Mouse (Mus musculus) lung, embryonic 14.5 days (tissue): Measurements from ENCODE around the gene Fzd9. TPM values are rescaled to one million over a fixed set of nuclear protein-coding genes. Genes with fewer than 3 reads are reported as not detected.
"Not testable (repeated sequence)": the region's sequence is repeated elsewhere in the genome, so short reads cannot be mapped to it uniquely, and the experiment has no call there.

Source experiments
- ATAC-seq: fragments of 200-750 bp; cut with Nextera tagmentation; 2 replicates; pipeline ENCODE4 v1.8.0; 2017; ENCODE audit warnings: mild to moderate bottlenecking, moderate TSS enrichment, moderate library complexity; ENCODE audit not compliant: insufficient read depth
- DNase-seq: peaks from one replicate; pipeline ENCODE4 v3.0.0-alpha.2; 2015
- H3K27ac ChIP-seq: fragments of 300-500 bp; sonication (generic); 2 replicates; pipeline ENCODE4 v1.5.1; 2014; ENCODE audit warnings: low read depth, mild to moderate bottlenecking, moderate library complexity
- H3K27me3 ChIP-seq: fragments of 300-500 bp; sonication (generic); 2 replicates; pipeline ENCODE4 v1.6.1; 2014; ENCODE audit warnings: low read length, control low read depth; ENCODE audit not compliant: insufficient read depth
- H3K36me3 ChIP-seq: fragments of 300-500 bp; sonication (generic); 2 replicates; pipeline ENCODE4 v1.6.1; 2014; ENCODE audit warnings: control low read depth; ENCODE audit not compliant: insufficient read depth
- H3K4me1 ChIP-seq: fragments of 300-500 bp; sonication (generic); 2 replicates; pipeline ENCODE4 v1.6.1; 2014; ENCODE audit warnings: antibody characterized with exemption, control low read depth; ENCODE audit not compliant: insufficient read depth
- H3K4me2 ChIP-seq: fragments of 300-500 bp; sonication (generic); 2 replicates; pipeline ENCODE4 v1.6.1; 2014; ENCODE audit warnings: mild to moderate bottlenecking
- H3K4me3 ChIP-seq: fragments of 300-500 bp; sonication (generic); 2 replicates; pipeline ENCODE4 v1.5.1; 2014; ENCODE audit warnings: low read depth, low read length
- H3K9ac ChIP-seq: fragments of 300-500 bp; sonication (generic); 2 replicates; pipeline ENCODE4 v1.6.1; 2014
- H3K9me3 ChIP-seq: fragments of 300-500 bp; sonication (generic); 2 replicates; pipeline ENCODE4 v1.6.1; 2016; ENCODE audit warnings: low read depth, low read length, control low read depth
- CTCF ChIP-seq: IDR thresholded peaks from 2 replicates; pipeline ENCODE4 v1.5.1; 2016; ENCODE audit warnings: antibody characterized with exemption, low read depth
- WGBS: fragments of 180-500 bp; shearing (Covaris S2); extraction: QIAGEN DNeasy Blood & Tissue Kit; methylation state at CpG from one replicate; pipeline ENCODE4 v1.1.7; 2014; 5-methylcytosine and 5-hydroxymethylcytosine counted together
- polyA plus RNA-seq: library from polyadenylated mRNA; unstranded; fragments of >200 nt; fragmentation: Nextera tagmentation; extraction: Ambion mirVana; gene quantifications from 2 replicates; pipeline ENCODE4 v1.2.1, GENCODE M21; 2014

Fzd9 gene
- polyA plus RNA-seq, 1 experiment from 2014 or later, result 0.43 TPM

- no peaks in the 10 kb centered on the region for H3K4me1 ChIP-seq
- no peak overlapping the region for H3K4me3 ChIP-seq
- no peak overlapping the region for H3K4me2 ChIP-seq
- no peak for DNase-seq
- H3K9ac ChIP-seq, result no peak overlapping the region
- peak; percentile 27 for TF ChIP-seq CTCF
- 76% methylated on average over 2 of the region's 2 CpGs for WGBS
- no peaks in the 10 kb centered on the region for H3K27me3 ChIP-seq
- H3K36me3 ChIP-seq, result peaks cover 100% of the 10 kb centered on the region
- no peak for ATAC-seq
- H3K9me3 ChIP-seq, result no peaks in the 10 kb centered on the region
- H3K27ac ChIP-seq, result no peak overlapping the region
Measured at GRCm38 (mm10) chr5:135238832-135239231, 12.2 kb downstream of the Fzd9 start.

DNA sequence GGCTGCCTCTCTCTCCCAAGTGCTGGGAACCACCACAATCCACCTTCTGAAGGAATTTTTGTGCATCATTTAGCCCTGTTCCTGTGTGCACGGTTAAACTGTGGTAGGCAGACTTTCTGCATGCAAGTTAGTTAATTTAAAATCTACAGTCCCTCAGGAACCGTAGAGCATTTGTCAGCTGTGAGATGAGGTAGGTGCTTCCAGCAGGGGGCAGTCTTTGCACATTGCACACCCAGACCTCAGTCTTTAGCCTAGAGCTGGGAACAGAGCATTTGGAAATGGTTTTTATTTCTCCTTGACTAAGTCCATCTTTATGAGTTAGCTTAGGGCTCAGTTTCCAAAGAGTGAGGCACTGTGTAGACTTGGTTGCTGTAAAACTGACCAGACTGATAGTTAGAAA lies 14.5 kb downstream of the Fzd9 start:
- Histone ChIP-seq H3K4me2 (no peak overlapping the region), H3K9me3 (no peaks in the 10 kb centered on the region), H3K9ac (no peak overlapping the region), H3K27ac (no peak overlapping the region), H3K27me3 (no peaks in the 10 kb centered on the region), H3K4me1 (no peaks in the 10 kb centered on the region), H3K36me3 (peaks cover 100% of the 10 kb centered on the region), H3K4me3 (no peak overlapping the region)
- 29% methylated on average over 2 of the region's 2 CpGs for WGBS
- DNase-seq, result peak; percentile 80
- TF ChIP-seq CTCF, result peak; percentile 85
- ATAC-seq, result no peak

GRCm38 (mm10) chr5:135233166-135233920 lies 17.7 kb downstream of the Fzd9 start:
- Histone ChIP-seq H3K9ac (no peak overlapping the region), H3K9me3 (no peaks in the 10 kb centered on the region), H3K4me3 (no peak overlapping the region), H3K36me3 (peaks cover 98% of the 10 kb centered on the region), H3K4me2 (no peak overlapping the region), H3K27ac (no peak overlapping the region), H3K27me3 (no peaks in the 10 kb centered on the region), H3K4me1 (no peaks in the 10 kb centered on the region)
- TF ChIP-seq CTCF, result no peak
- ATAC-seq, result no peak
- 81% methylated on average over 8 of the region's 8 CpGs for WGBS
- no peak for DNase-seq

- Histone ChIP-seq H3K4me2 (no peak overlapping the region), H3K4me1 (no peaks in the 10 kb centered on the region), H3K36me3 (peaks cover 93% of the 10 kb centered on the region), H3K9me3 (no peaks in the 10 kb centered on the region), H3K27ac (no peak overlapping the region), H3K27me3 (no peaks in the 10 kb centered on the region), H3K4me3 (no peak overlapping the region), H3K9ac (no peak overlapping the region)
- 85% methylated on average over 4 of the region's 4 CpGs for WGBS
- no peak for DNase-seq
- TF ChIP-seq CTCF, result no peak
- ATAC-seq, result no peak
Measured at GRCm38 (mm10) chr5:135230186-135230585, 20.8 kb downstream of the Fzd9 start.

DNA sequence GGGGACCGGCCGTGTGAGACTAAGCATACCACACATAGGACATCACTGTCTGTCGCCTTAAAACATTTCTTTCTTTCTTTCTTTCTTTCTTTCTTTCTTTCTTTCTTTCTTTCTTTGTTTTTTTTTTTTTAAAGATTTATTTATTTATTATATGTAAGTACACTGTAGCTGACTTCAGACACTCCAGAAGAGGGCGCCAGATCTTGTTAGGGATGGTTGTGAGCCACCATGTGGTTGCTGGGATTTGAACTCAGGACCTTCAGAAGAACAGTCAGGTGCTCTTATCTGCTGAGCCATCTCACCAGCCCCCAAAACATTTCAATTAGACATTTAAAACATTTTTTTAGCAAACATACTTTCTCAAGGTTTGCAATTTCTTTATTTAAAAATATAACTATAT lies 25.2 kb downstream of the Fzd9 start:
- WGBS, result 92% methylated on average over 4 of the region's 4 CpGs
- H3K27ac ChIP-seq, H3K9me3 ChIP-seq, H3K4me3 ChIP-seq, H3K27me3 ChIP-seq, ATAC-seq, H3K4me2 ChIP-seq, H3K9ac ChIP-seq, DNase-seq, H3K4me1 ChIP-seq: not testable (repeated sequence)
- H3K36me3 ChIP-seq, result peaks cover 92% of the 10 kb centered on the region

- Histone ChIP-seq H3K4me3 (no peak overlapping the region), H3K9me3 (no peaks in the 10 kb centered on the region), H3K27me3 (no peaks in the 10 kb centered on the region), H3K4me2 (no peak overlapping the region), H3K4me1 (no peaks in the 10 kb centered on the region), H3K36me3 (peaks cover 93% of the 10 kb centered on the region), H3K9ac (no peak overlapping the region), H3K27ac (no peak overlapping the region)
- DNase-seq (no peak), ATAC-seq (no peak)
- WGBS, result 94% methylated on average over 3 of the region's 3 CpGs
- no peak for TF ChIP-seq CTCF
Measured at GRCm38 (mm10) chr5:135224169-135224568, 26.9 kb downstream of the Fzd9 start.

DNA sequence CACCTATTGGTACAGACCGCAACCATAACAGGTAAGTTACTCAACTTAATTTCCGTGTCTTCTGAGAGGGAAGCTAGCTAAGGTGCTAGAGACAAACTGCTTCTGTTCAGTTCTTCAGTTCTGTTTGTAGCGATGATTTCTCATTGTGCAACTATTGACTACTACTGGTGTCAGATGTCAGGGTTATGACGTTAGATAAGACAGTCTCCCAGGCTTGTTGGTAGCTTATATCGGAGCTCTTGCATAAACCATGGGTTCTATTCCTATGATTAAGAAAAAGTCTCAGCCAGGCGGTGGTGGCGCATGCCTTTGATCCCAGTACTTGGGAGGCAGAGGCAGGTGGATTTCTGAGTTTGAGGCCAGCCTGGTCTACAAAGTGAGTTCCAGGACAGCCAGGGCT lies 29.0 kb downstream of the Fzd9 start:
- no peaks in the 10 kb centered on the region for H3K27me3 ChIP-seq
- peaks cover 93% of the 10 kb centered on the region for H3K36me3 ChIP-seq
- no peaks in the 10 kb centered on the region for H3K4me1 ChIP-seq
- H3K4me3 ChIP-seq, result no peak overlapping the region
- H3K27ac ChIP-seq, result no peak overlapping the region
- DNase-seq (no peak), ATAC-seq (no peak)
- no peak for TF ChIP-seq CTCF
- no peak overlapping the region for H3K9ac ChIP-seq
- no peak overlapping the region for H3K4me2 ChIP-seq
- WGBS, result 88% methylated on average over 7 of the region's 7 CpGs
- H3K9me3 ChIP-seq, result no peaks in the 10 kb centered on the region
